Comparison of ENCODE assay signal across 8 mouse cellular contexts in genomic region chr8:48553791-48554288, GRCm38 (mm10).
A peak's percentile ranks its signal among the peaks of the same experiment; 100 is the strongest.
DNase-seq lines count a peak whose midpoint lies in the region; ATAC-seq lines count a peak whose summit lies in the region.

No protein-coding gene starts in this region.

- peaks cover 16% of the 10 kb centered on the region for H3K4me1 ChIP-seq in kidney, embryonic 16.5 days (ENCODE audit: insufficient read depth, low read length)
- peaks cover 54% of the 10 kb centered on the region for H3K4me1 ChIP-seq in forebrain, embryonic 10.5 days
- H3K4me1 ChIP-seq in limb, embryonic 10.5 days = peaks cover 34% of the 10 kb centered on the region
- peaks cover 18% of the 10 kb centered on the region for H3K4me1 ChIP-seq in neural tube, embryonic 15.5 days

- 2% methylated on average over 9 of the region's 9 CpGs for WGBS in kidney, embryonic 16.5 days
- under 1% methylated on average over 9 of the region's 9 CpGs for WGBS in forebrain, embryonic 10.5 days
- under 1% methylated on average over 9 of the region's 9 CpGs for WGBS in limb, embryonic 10.5 days
- WGBS in neural tube, embryonic 15.5 days = 2% methylated on average over 9 of the region's 9 CpGs

- H3K9ac ChIP-seq in kidney, embryonic 16.5 days (replicated peaks; ENCODE audit: low read length) = peak overlapping the region; percentile 57
- H3K9ac ChIP-seq in neural tube, embryonic 15.5 days (replicated peaks) = peak overlapping the region; percentile 91

- no peaks in the 10 kb centered on the region for H3K27me3 ChIP-seq in kidney, embryonic 16.5 days (ENCODE audit: insufficient read depth, low read length)
- no peaks in the 10 kb centered on the region for H3K27me3 ChIP-seq in forebrain, embryonic 10.5 days (ENCODE audit: poor library complexity, severe bottlenecking)
- H3K27me3 ChIP-seq in limb, embryonic 10.5 days (ENCODE audit: low read depth, poor library complexity, severe bottlenecking) = no peaks in the 10 kb centered on the region
- H3K27me3 ChIP-seq in neural tube, embryonic 15.5 days (replicated peaks) = no peaks in the 10 kb centered on the region

- no peak for ATAC-seq in kidney, embryonic 16.5 days (ENCODE audit: low FRiP score, low TSS enrichment)
- ATAC-seq in neural tube, embryonic 15.5 days (ENCODE audit: low FRiP score) = no peak
- no peak for ATAC-seq in megakaryocyte, adult 5-6 weeks (ENCODE audit: poor library complexity, severe bottlenecking)

- H3K9me3 ChIP-seq in kidney, embryonic 16.5 days (ENCODE audit: low read length) = no peaks in the 10 kb centered on the region
- H3K9me3 ChIP-seq in forebrain, embryonic 10.5 days = no peaks in the 10 kb centered on the region
- no peaks in the 10 kb centered on the region for H3K9me3 ChIP-seq in limb, embryonic 10.5 days (replicated peaks)
- no peaks in the 10 kb centered on the region for H3K9me3 ChIP-seq in neural tube, embryonic 15.5 days (replicated peaks)

- DNase-seq in kidney, postnatal 10 days = no peak
- no peak for DNase-seq in forebrain, embryonic 10.5 days (ENCODE audit: extremely low spot score, low spot score)
- DNase-seq in limb, embryonic 10.5 days (ENCODE audit: low spot score) = peak; percentile 44
- no peak for DNase-seq in cerebellum, postnatal 10 days
- no peak for DNase-seq in T-cell, adult 2 months (ENCODE audit: low spot score)

- peak overlapping the region; percentile 62 for H3K4me3 ChIP-seq in kidney, embryonic 16.5 days (ENCODE audit: low read length)
- H3K4me3 ChIP-seq in forebrain, embryonic 10.5 days = peak overlapping the region; percentile 84
- peak overlapping the region; percentile 89 for H3K4me3 ChIP-seq in limb, embryonic 10.5 days
- H3K4me3 ChIP-seq in neural tube, embryonic 15.5 days (replicated peaks) = peak overlapping the region; percentile 85

- peak overlapping the region; percentile 78 for H3K4me2 ChIP-seq in kidney, embryonic 16.5 days (replicated peaks; ENCODE audit: low read depth, low read length)
- H3K4me2 ChIP-seq in neural tube, embryonic 15.5 days = peak overlapping the region; percentile 92

- no peaks in the 10 kb centered on the region for H3K36me3 ChIP-seq in kidney, embryonic 16.5 days (ENCODE audit: insufficient read depth, low read length)
- H3K36me3 ChIP-seq in forebrain, embryonic 10.5 days (replicated peaks) = peaks cover 9% of the 10 kb centered on the region
- peaks cover 6% of the 10 kb centered on the region for H3K36me3 ChIP-seq in limb, embryonic 10.5 days
- H3K36me3 ChIP-seq in neural tube, embryonic 15.5 days = no peaks in the 10 kb centered on the region

- H3K27ac ChIP-seq in kidney, embryonic 16.5 days (ENCODE audit: low read length) = 0 out of 2 replicates have a peak overlapping the region, but pooled peaks have one; percentile 32
- peak overlapping the region; percentile 99 for H3K27ac ChIP-seq in forebrain, embryonic 10.5 days
- H3K27ac ChIP-seq in limb, embryonic 10.5 days = peak overlapping the region; percentile 99
- H3K27ac ChIP-seq in neural tube, embryonic 15.5 days (replicated peaks) = peak overlapping the region; percentile 64

Comparison
In these comparisons a context has a peak if more than half of its experiments do, and no peak if none do; other contexts are left out.
1. H3K27ac ChIP-seq: peak in every context shown above with its lines; median percentile 99 in forebrain, embryonic 10.5 days; 99 in limb, embryonic 10.5 days; 64 in neural tube, embryonic 15.5 days; 32 in kidney, embryonic 16.5 days.